Mouse (Mus musculus) C2C12 (cell line): ENCODE measurements around the gene Nrn1l. TPM values are rescaled to one million over a fixed set of nuclear protein-coding genes. Genes with fewer than 3 reads are reported as not detected.

Experiments
- H3K27me3 ChIP-seq: one replicate; pipeline ENCODE4 v1.6.1; 2011; ENCODE audit not compliant: control insufficient read depth, insufficient read depth, insufficient read length
- H3K36me3 ChIP-seq: one replicate; pipeline ENCODE4 v1.6.1; 2011; ENCODE audit not compliant: control insufficient read depth, insufficient read depth
- H3K4me3 ChIP-seq: one replicate; pipeline ENCODE4 v1.5.1; 2011; ENCODE audit warnings: mild to moderate bottlenecking, control low read depth; ENCODE audit not compliant: poor library complexity, insufficient read depth, severe bottlenecking
- H3K79me2 ChIP-seq: one replicate; pipeline ENCODE4 v1.6.1; 2011; ENCODE audit not compliant: control insufficient read depth, insufficient read depth
- H3K79me3 ChIP-seq: one replicate; pipeline ENCODE4 v1.6.1; 2011; ENCODE audit warnings: low read depth, control low read depth
- H3ac ChIP-seq: one replicate; pipeline ENCODE3; 2011; ENCODE audit warnings: low read depth; ENCODE audit not compliant: control insufficient read depth, insufficient read length
- CEBPB ChIP-seq: IDR thresholded peaks from one replicate; pipeline ENCODE4 v1.6.1; 2011; ENCODE audit warnings: low read depth, mild to moderate bottlenecking, control low read depth, moderate library complexity
- CTCF ChIP-seq: IDR thresholded peaks from one replicate; pipeline ENCODE4 v1.5.1; 2011; ENCODE audit not compliant: control insufficient read depth, insufficient read depth, insufficient read length
- FOSL1 ChIP-seq: IDR thresholded peaks from one replicate; pipeline ENCODE4 v1.8.0; 2011; ENCODE audit warnings: mild to moderate bottlenecking, low read length; ENCODE audit not compliant: poor library complexity, insufficient read depth, severe bottlenecking
- MAX ChIP-seq: IDR thresholded peaks from one replicate; pipeline ENCODE4 v1.6.1; 2011; ENCODE audit warnings: mild to moderate bottlenecking, control low read depth
- MYOD1 ChIP-seq: IDR thresholded peaks from one replicate; pipeline ENCODE4 v1.6.1; 2011; ENCODE audit warnings: low read depth; ENCODE audit not compliant: control insufficient read depth, insufficient read length
- MYOG ChIP-seq: IDR thresholded peaks from one replicate; pipeline ENCODE4 v1.6.1; 2011; ENCODE audit not compliant: control insufficient read depth, insufficient read length; ENCODE audit errors: extremely low read depth
- USF1 ChIP-seq: IDR thresholded peaks from one replicate; pipeline ENCODE4 v1.6.1; 2011; ENCODE audit warnings: low read depth, mild to moderate bottlenecking, control low read depth, moderate library complexity
- polyA plus RNA-seq: library from polyadenylated mRNA; unstranded; fragments of >200 nt; fragmentation: generic; extraction: Trizol; gene quantifications from one replicate; pipeline ENCODE4 v1.2.1, GENCODE M21; 2012; ENCODE audit warnings: missing spikeins

The Nrn1l gene
- polyA plus RNA-seq, 1 experiment: 0.32 TPM

DNA sequence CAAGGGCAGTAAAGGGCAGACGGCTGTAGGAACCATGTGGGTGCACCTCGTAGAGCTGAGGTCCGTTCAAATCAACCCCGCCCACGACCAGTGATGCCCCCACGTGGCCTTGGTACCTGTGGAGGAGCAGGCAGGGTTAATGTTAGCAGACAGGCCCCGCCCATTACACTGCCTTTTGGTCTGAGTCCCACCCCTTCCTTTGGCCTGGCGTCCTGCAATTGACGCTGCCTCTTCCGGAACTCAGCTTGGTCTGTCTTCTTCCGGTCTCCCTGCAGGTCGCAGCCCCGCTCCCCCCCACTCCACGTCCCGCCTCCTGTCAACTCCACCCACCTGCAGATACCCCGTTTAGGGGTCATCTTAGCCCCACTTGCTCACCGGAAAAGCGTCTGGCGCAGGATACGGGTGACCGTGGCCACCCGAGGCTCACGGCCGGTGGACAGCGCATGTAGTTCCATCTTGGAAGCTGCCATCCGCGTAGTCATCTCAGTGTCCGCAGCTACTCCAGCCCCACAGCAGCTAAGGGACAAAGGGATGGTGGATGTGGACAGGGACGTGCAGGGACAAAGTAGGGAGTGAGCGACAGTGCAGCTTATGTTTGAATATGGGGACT, 43.6 kb downstream of the Nrn1l start:
- H3K79me3 ChIP-seq: peaks cover 2% of the 10 kb centered on the region
- peak overlapping the region; percentile 71 for H3K4me3 ChIP-seq
- no peak for TF ChIP-seq MYOD1
- peak; percentile 90 for TF ChIP-seq MAX
- TF ChIP-seq MYOG: no peak
- TF ChIP-seq CTCF: no peak
- no peak for TF ChIP-seq CEBPB
- no peak for TF ChIP-seq FOSL1
- peak; percentile 71 for TF ChIP-seq USF1
- H3K27me3 ChIP-seq: no peaks in the 10 kb centered on the region
- H3ac ChIP-seq: peak overlapping the region; percentile 79
- H3K36me3 ChIP-seq: peaks cover 24% of the 10 kb centered on the region
- no peaks in the 10 kb centered on the region for H3K79me2 ChIP-seq

- Histone ChIP-seq H3K27me3 (no peaks in the 10 kb centered on the region), H3K4me3 (peak overlapping the region; percentile 71), H3K79me2 (no peaks in the 10 kb centered on the region), H3K79me3 (peaks cover 2% of the 10 kb centered on the region), H3K36me3 (peaks cover 29% of the 10 kb centered on the region), H3ac (peak overlapping the region; percentile 79)
- TF ChIP-seq FOSL1: no peak
- no peak for TF ChIP-seq MYOD1
- no peak for TF ChIP-seq CEBPB
- no peak for TF ChIP-seq USF1
- TF ChIP-seq CTCF: no peak
- no peak for TF ChIP-seq MYOG
- no peak for TF ChIP-seq MAX
These were observed 44.3 kb downstream of the Nrn1l start for GRCm38 (mm10) chr8:105937496-105938305.

DNA sequence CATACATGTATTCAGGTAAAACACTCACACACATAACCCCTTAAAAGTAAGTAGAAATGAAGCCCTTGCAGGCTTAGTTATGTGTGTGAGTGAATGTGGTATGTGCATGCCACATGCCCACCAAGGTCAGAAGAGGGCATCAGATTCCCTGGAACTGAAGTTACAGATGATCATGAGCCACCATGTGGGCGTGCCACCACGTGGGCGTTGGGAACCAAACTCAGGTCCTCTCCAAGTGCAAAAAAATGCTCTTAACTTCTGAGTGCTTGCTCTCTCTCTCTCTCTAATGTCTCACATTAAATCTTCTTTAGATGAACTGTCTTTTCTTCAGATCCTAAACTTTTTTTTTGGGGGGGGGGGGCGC, 44.9 kb downstream of the Nrn1l start, which contains the start of gene Psmb10:
Psmb10 (minus strand) TSS at position 139 of the 364 bp plus-strand sequence.
- Histone ChIP-seq H3K4me3 (peak within 1 kb of the TSS; percentile 71), H3K27me3 (no peaks in the 10 kb centered on the region), H3K79me2 (no peaks in the 10 kb centered on the region), H3ac (peak within 1 kb of the TSS; percentile 79), H3K79me3 (peaks cover 2% of the 10 kb centered on the region), H3K36me3 (peaks cover 34% of the 10 kb centered on the region)
- TF ChIP-seq MAX: peak; percentile 95
- no peak for TF ChIP-seq FOSL1
- no peak for TF ChIP-seq CTCF
- peak; percentile 71 for TF ChIP-seq USF1
- no peak for TF ChIP-seq MYOG
- TF ChIP-seq CEBPB: no peak
- no peak for TF ChIP-seq MYOD1

- Histone ChIP-seq H3K4me3 (no peak overlapping the region), H3K36me3 (peaks cover 58% of the 10 kb centered on the region), H3K79me3 (no peaks in the 10 kb centered on the region), H3ac (no peak overlapping the region), H3K27me3 (no peaks in the 10 kb centered on the region), H3K79me2 (no peaks in the 10 kb centered on the region)
- TF ChIP-seq CEBPB: no peak
- TF ChIP-seq MYOG: no peak
- no peak for TF ChIP-seq MAX
- no peak for TF ChIP-seq CTCF
- TF ChIP-seq USF1: no peak
- no peak for TF ChIP-seq MYOD1
- no peak for TF ChIP-seq FOSL1
These were observed 48.7 kb downstream of the Nrn1l start for GRCm38 (mm10) chr8:105942026-105942425.

DNA sequence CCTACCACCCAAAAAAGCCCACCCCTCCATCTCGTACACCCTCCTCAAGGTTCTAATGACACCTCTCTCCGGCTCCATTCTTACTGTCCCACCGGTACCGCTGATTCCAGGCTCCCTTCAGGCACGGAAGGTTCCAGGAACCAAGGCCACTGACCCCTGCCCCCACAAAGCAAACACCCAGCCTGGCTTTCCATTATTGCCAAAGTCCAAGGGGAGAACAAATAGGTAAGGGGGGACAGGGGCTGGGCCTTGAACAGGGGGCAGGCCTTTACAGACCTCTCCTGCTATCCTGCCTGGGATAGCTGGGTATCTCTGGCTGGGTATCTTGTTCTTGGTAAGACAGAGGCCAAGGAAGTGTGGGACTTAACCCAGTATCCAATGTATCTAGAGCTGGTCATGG, 49.2 kb downstream of the Nrn1l start:
- H3K27me3 ChIP-seq: no peaks in the 10 kb centered on the region
- H3K79me3 ChIP-seq: no peaks in the 10 kb centered on the region
- H3ac ChIP-seq: no peak overlapping the region
- TF ChIP-seq FOSL1 (no peak), MYOG (no peak), CEBPB (no peak), CTCF (no peak), MYOD1 (no peak), USF1 (no peak), MAX (no peak)
- no peak overlapping the region for H3K4me3 ChIP-seq
- no peaks in the 10 kb centered on the region for H3K79me2 ChIP-seq
- peaks cover 58% of the 10 kb centered on the region for H3K36me3 ChIP-seq

DNA sequence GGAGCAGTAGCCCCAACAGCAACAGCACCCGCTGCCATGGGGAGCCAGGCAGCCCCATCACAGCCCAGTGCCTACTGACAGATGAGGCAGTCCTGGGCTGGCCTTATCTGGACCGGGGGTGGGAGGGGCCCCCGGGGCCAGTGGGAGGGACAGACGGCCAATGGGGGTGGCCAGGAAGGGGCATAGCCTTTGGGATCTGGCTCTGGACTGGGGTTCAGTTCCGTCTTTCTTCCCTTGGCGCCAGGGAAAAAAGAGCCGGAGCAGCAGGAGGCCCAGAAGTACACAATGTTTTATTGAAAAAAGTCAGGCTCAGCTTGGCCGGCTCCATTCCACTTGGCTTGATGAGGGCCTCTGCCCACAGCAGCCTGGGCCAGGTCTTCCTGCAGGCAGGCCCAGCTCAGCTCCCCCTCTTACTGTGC, 50.0 kb downstream of the Nrn1l start, which contains the start of gene Lcat:
Lcat (minus strand) TSS at position 62 of the 419 bp plus-strand sequence.
- no peaks in the 10 kb centered on the region for H3K79me3 ChIP-seq
- H3K36me3 ChIP-seq: peaks cover 58% of the 10 kb centered on the region
- no peaks in the 10 kb centered on the region for H3K27me3 ChIP-seq
- no peak within 1 kb of the TSS for H3K4me3 ChIP-seq
- no peak for TF ChIP-seq MYOD1
- H3ac ChIP-seq: no peak within 1 kb of the TSS
- no peaks in the 10 kb centered on the region for H3K79me2 ChIP-seq

Other genes with a start within 250 kb of the Nrn1l start
- 0.49 TPM for gene Carmil2, start 207.3 kb upstream of the Nrn1l start, polyA plus RNA-seq
- gene Acd, start 192.5 kb upstream of the Nrn1l start, polyA plus RNA-seq: 30.4 TPM
- 16.4 TPM for gene Pard6a, start 192.4 kb upstream of the Nrn1l start, polyA plus RNA-seq
- gene 4933405L10Rik, start 185.9 kb upstream of the Nrn1l start, polyA plus RNA-seq: 0.09 TPM
- gene Enkd1, start 185.4 kb upstream of the Nrn1l start, polyA plus RNA-seq: 24.8 TPM
- 8.2 TPM for gene Gfod2, start 134.9 kb upstream of the Nrn1l start, polyA plus RNA-seq
- gene Ranbp10, start 66.2 kb upstream of the Nrn1l start, polyA plus RNA-seq: 11.0 TPM
- 0.09 TPM for gene Tsnaxip1, start 65.8 kb upstream of the Nrn1l start, polyA plus RNA-seq
- 35.7 TPM for gene Cenpt, start 40.3 kb upstream of the Nrn1l start, polyA plus RNA-seq
- gene Thap11, start 38.4 kb upstream of the Nrn1l start, polyA plus RNA-seq: 48.2 TPM
- 258 TPM for gene Nutf2, start 33.0 kb upstream of the Nrn1l start, polyA plus RNA-seq
- 31.3 TPM for gene Edc4, start 12.7 kb upstream of the Nrn1l start, polyA plus RNA-seq
- gene Pskh1, start 6.9 kb downstream of the Nrn1l start, polyA plus RNA-seq: 14.4 TPM
- 0.16 TPM for gene Ctrl, start 40.3 kb downstream of the Nrn1l start, polyA plus RNA-seq
- 73.5 TPM for gene Psmb10, start 44.9 kb downstream of the Nrn1l start, polyA plus RNA-seq
- gene Lcat, start 49.8 kb downstream of the Nrn1l start, polyA plus RNA-seq: 1.4 TPM
- gene Slc12a4, start 72.5 kb downstream of the Nrn1l start, polyA plus RNA-seq: 79.1 TPM
- not detected for gene Dpep3, start 85.9 kb downstream of the Nrn1l start, polyA plus RNA-seq
- gene Dus2, start 97.8 kb downstream of the Nrn1l start, polyA plus RNA-seq: 13.1 TPM
- gene Dpep2nb, start 112.4 kb downstream of the Nrn1l start, polyA plus RNA-seq: 0.05 TPM
- gene Ddx28, start 118.3 kb downstream of the Nrn1l start, polyA plus RNA-seq: 15.0 TPM
- gene Nfatc3, start 165.3 kb downstream of the Nrn1l start, polyA plus RNA-seq: 12.6 TPM
- gene Esrp2, start 243.4 kb downstream of the Nrn1l start, polyA plus RNA-seq: 0.04 TPM